Mouse (Mus musculus) cerebellum, postnatal 10 days (tissue): ENCODE measurements around the gene Lmo1.

Source experiments
- DNase-seq, 2 experiments: peaks; one replicate each; pipeline ENCODE4 v3.0.0; 2021; ENCODE audit warnings: mixed read lengths in 2 of 2

Lmo1 gene

DNA sequence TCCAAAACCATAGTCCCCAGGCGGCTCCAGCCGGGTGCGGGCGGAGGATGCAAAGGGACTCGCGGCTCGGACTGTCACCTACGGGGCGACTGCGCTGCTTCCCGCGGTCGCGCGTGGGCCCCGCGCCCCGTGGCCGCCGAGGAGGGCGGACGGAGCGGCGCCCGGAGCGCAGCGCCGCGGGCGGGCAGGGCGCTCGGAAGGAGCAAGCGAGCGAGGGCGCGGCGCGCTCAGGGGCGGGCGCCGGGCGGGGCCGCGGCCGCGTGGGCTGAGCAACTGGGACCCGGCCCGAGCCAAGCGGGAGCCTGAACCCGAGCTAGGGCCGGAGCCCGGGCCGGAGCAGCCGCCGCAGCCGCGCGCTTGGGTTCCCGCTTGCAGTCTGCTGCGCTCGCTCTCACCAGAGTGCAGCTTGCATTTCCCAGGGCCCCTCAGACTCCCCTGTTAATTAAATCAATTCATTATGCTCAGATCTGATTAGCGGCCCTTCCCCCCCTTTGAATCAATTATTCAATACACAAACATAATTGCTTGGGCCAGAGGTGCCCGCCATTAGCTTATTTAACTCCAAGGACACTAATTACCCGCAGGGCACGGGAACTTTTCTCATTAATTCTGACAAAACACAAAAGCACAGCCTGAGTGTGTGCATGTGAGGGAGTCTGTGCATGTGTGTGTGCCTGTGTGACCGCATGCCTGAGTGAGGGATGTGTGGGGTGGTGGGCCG is at the start of gene Lmo1:
TSS of gene Lmo1 (minus strand) at position 259 of the 721 bp plus-strand sequence.
- peak; percentile 53 to 59 for DNase-seq

DNA sequence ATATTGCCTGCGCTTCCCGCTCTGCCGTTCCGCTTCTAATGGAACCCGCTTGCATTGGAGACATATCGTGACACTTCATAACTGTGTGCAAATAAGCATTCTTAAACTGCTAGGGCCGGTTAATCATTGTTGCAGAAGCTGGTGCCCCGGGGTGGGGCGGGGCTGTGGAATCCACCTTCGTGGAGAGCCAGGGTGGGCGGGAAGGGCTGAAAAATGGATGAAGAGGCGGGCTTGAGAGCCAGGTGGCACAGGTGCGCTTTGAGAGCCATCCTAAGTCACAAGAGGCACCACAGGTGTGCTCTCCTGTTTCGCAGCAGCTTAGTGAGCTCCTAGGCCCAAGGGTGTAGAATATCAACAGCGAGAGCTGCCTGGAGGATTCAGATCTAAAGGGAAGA is 46.7 kb upstream of the Lmo1 start:
- no peak for DNase-seq

DNA sequence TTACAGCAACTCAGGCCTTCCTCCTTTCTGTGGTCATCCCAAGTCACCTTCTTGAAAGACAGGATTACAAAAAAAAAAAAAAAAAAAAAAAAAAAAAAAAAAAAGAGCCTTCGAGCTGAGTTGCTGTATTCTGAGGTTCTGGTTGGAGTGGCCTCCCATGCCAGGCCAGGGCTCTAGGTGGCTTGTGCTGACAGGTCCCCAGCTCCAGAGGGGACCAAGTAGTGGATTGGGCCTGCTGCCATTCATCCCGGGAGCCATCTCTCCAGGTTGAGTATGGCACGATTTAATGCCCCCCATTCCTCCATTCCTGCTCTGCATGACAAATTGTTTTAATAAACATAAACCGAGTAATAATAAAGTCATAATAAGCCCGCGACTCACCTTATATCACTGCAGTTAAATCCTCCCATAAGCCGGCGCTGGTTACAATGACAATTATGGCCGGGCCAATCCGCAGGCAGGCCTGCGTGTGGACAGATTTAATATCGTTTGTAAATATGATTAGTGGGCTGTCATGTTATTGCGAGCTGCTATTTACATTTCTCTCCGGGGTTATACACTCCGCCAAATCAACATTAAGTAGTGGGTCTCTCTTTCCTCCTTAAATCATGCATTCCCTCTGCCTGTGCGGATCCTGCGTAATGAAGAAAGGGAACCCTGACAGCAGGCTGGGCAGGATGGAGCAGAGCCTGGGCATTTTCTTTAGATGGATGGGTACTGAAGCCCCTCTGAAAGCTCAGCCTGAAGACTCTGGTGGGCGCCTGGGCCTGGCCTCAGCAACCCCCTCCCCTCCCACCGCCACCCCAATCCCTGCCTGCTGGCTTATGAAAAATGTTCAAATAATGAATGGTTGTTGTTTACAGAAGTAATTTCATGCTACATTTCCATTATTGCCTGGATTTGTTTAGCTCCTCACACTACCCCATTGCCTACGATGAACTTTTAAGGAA is 46.0 kb upstream of the Lmo1 start:
- no peak for DNase-seq

DNA sequence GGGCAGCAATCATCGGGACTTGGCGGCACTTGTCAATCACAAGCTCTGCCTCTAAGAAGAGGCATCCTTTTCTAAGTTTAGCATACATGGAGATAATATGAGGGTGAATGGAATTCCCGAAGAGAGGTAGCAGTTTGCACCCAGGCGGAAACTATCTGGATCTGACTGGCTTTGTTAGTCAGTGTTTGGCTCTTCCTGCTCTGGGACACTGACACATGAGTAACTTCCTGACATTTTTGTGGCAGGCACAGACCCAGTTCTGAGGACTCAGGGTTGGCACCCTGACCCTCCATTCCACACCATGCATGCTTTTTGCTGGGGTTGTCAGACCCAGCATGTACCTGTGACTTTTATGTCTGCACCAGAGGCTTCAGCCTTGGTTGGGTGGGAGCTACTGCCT is 45.0 kb upstream of the Lmo1 start:
- no peak for DNase-seq

DNA sequence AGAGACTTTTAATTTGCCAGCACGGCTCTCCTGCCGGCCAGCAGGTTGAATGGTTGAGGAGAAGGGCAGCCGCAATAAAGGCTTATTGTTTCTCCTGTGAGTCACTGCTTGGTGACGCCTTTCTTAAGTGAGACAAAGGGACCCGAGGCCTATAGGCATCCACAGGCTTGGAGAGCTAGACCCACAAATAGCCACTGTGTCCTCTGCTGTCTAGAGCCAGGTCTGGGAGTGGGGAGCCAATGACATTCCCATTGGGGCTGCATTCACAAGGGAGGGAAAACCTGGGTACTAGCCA is 43.9 kb upstream of the Lmo1 start:
- DNase-seq, result no peak

DNA sequence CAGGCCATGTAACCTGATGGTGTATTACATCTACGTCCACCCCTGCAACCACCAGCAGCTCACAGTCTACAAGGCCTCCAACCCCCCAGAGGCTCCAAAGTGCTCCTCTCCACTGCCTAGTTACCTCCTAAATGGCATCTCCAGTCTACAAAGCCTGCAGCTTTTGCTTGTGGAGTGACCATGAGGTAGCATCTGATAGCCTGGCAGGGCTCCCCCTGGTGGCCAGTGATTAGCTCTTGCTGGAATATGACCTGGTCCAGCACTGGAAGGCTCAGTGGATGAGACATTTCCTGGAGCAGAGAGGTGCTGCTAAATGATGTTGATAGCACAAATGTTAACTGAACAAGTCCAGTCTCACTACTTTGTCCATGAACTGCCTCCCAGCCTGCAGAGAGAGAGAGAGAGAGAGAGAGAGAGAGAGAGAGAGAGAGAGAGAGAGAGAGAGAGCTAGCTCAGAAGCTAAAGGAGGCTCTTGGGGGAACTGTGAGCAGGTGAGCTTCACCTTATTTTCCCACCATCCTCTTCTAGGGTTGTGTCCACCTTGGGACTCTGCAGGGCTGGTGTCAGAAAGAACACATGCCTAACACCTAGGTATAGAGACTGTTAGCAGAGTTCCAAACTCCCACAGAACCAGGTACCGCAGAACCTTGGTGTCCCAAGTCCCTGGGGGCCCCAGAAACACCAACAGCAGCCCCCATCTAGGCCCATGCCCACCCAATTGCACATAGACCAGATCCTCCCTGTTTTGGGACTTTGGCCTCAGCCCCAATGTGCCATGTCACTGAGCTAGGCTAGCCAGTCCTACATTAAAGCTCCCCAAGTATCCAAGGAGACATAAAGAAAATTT is 43.3 kb upstream of the Lmo1 start:
- DNase-seq, result peak; percentile 94 to 96

DNA sequence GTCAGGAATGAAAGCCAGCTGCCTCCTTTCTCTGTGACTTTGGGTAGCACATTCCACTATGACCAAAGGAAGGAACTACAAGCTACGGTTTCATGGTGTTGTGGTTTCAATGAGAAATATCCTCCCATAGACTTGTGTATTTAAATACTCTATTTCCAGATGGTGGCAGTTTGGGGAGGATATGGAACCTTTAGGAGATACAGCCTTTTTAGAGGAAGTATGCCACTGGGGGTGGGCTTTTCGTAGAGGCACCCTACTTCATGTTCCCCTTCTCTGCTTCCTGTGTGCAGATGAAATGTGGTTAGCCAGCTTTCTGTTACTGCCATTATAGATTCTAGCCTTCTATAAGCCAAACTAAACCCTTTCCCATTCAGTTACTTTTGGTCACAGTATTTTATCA is 34.8 kb upstream of the Lmo1 start:
- DNase-seq, result no peak

DNA sequence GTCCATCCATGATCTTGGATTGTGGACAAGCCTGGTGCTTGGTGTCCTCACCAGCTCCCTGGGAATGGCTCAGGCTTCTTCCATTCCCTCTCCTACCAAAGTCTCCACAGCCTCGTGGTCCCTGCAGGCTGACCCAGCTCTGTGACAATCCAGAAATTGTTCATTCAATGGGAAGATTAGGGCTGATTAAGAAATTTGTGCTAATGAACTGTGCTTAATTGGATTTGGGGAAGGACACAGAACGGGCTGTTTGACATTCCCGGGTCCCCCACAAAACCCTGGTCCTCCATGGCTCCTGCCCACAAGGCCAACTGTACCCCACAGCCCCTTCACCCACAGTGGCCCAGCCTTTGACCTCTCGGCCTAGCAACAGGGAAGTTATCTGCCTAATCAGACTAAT is 32.8 kb upstream of the Lmo1 start:
- no peak for DNase-seq

DNA sequence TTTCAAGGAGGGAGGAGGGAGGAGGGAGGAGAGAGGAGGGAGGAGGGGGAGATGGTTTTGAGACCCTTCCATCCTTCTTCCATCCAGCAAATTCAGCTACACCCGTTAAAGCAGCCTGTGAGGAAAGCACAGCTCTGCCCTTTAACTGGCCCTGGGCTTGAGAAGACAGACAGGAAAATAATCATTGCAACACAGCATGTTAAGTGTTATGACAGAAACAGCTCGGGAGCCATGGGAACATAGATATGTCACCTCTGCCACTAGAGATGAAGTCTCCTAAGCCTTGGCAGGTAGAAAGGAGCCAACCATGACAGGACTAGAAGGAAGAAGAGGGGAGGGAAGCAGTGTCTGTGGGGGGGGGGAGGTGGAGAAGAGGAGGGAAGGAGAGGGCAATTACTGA is 31.4 kb upstream of the Lmo1 start:
- no peak for DNase-seq

DNA sequence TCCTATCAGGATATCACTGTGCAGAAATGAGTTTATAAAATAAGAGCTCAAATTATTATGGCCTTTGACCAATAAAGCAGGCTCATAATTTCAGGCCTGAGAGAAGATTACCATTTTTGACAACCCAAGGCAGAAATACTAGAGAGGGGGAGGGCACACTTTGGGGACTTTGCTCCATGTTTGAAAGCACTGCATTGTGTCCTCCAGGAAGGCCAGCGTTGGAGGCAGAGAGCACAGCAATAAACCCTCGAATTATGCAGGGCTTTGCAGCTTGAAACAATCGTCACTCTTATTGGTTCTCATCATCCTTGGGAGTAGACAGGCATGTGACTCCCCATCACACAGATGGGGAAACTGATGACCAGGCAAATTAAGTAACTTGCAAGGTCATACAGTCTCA is 28.1 kb upstream of the Lmo1 start:
- no peak for DNase-seq

DNA sequence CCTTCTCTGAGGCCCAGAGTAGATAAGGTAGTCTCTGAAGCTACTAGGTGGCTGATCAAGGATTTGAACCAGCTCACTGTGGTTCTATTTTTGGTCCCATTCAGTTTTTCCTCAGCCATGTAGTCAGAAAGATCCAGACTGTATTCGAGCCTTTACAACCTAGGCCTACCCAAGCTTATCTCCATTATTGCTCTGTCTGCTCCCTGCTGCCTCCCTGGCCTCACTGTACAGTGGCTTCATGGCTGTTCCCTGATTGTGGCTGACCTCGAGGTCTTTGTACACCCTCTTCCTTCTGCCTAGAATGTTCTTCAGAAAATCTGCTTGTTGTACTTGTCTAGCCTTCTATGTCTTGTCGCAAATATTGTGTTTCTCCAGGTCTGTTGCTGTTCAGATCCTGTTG is 25.6 kb upstream of the Lmo1 start:
- no peak for DNase-seq

DNA sequence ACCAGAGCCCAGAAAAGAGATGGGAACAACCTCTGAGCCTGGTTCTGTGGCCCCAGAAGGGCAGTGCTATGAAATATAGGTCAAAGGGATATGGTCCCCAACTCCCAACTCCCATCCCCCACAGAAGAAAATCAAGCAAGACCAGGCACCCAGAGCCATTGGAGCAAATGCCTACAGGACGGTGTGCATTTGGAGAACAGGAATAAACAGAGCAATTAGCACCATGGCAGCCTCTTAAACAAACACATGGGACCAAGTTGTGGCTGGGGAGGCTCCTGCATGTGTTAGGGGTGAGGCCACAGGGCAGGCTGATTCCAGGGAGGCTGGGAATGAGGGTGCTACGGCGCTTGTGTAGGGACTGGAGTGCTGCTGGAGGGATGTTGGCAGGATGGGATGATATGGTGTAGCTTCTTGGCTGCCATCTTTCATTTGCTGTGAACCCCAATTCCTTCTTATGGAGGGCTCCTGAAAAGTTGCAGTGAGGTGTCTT is 22.2 kb upstream of the Lmo1 start:
- DNase-seq, result no peak

DNA sequence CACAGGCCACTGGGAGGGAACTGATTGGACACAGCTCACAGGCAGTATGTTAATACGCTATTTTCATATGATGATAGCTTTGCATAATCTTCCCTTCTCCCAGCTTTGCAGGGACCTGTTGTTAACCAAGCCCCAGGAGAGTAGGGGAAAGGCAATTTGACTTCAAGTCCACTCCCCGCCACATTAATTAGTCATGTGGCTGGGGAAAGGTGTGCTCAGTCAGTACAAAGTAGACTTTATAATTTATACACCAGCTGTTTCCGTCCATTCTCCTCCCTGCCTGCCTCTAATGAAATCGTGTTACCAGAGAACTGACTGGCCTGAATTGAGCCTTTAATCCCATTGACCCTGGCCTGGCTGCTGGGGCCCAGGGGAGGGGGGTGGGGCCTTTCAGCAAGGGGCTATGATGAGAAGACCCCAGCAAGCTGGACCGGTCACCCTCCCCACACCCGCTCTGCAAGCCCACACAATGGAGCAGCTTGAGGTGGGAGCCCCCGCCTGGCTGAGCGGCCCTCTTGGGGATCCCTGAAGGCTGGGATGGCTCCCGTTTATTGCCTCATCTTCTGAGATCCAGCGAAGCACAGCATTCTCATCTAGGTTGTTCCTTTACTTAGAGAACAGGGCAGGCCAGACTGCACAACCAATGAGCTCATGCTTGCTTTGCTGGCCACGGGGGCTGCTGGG is 21.5 kb upstream of the Lmo1 start:
- DNase-seq, result no peak

DNA sequence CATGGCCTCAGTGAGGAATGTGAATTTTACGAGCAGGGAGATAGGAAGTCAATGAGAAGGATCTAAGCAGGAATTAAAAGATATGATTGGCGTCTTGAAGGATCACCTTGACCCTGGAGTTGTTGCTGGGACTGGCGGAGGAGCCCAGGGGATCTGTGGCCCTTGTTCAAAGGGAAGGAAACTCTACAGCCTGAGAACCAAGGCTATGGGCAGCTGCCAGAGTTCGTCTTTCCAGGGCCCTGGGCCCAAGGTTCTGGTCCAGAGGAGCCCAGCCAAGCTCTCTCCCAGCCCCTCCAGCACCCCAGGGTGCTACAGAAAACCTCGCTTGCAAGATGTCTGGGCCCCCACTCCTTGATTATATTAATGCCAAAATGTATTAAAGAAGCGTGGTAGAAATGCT is 21.0 kb upstream of the Lmo1 start:
- DNase-seq, result no peak

DNA sequence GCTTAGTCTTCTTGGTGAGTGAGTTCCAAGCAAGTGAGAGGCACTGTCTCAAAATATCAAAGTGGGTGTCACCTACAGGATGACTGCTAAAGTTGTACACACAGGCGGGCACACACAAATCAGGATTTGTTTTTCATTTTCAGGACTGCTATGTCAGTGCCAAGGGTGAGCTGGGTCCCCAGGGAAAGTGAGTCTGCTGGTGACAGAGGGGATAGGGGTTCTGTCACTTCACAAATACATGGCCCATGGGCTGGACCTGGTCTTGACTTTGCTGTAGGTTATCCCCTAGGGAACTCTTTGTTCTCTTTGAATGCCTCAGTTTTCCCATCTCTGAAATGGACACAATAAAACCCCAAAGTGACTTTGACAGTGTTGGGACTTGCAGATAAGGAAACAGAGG is 19.8 kb upstream of the Lmo1 start:
- no peak for DNase-seq

DNA sequence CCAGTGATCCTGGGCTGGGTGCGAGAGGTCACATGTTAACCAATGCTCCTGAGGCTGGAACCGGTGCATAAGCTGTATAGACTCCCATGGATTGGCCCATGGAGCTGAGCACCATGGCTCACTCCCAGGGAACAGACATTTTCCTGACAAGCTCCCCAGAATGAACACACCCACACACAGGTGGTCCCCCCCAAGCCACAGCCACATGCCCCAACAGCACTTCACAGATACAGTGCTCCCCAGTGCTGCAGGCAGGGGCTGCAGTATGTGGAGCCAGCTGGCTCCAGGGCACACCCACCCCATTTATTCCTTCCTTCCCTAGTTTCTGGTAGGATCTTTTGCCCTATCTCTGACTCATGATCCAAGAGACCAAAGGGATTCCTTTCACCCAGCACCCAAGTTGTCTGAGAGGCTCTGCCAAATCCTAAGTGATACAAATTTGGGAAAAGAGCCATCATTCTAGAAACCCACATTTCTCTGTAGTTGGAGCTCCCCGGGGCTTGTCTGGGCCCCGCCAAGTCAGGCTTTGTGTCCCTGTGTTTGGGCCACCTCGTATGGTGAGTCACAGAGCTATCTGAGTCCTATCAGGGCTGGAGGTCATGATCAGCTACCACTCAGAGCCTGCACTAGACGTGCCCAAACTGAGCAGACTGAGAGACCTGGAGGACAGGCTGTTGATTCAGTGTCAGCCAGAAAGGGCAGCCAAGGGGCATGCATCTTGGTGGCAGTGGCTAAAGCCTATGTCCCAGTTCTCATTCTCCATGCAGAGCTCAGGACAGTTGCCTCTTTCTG is 12.4 kb upstream of the Lmo1 start:
- DNase-seq, result no peak

DNA sequence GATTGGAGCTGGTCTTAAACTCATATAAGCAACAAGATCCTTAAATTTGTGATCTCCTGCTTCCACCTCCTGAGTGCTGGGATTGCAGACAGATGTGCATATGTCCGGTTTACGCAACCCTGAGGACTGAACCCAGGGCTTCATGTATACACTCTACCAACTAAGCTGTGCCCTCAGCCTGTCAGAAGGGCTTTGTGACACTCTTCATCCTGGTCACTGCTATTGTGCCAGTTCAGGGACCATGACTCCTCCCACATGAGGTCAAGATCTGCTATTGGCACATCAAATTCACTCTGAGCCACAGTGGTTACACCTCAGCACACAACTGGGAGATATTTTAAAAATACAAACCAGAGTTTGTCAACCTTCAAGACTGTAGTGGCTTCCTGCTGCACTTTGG is 11.0 kb upstream of the Lmo1 start:
- DNase-seq, result no peak

DNA sequence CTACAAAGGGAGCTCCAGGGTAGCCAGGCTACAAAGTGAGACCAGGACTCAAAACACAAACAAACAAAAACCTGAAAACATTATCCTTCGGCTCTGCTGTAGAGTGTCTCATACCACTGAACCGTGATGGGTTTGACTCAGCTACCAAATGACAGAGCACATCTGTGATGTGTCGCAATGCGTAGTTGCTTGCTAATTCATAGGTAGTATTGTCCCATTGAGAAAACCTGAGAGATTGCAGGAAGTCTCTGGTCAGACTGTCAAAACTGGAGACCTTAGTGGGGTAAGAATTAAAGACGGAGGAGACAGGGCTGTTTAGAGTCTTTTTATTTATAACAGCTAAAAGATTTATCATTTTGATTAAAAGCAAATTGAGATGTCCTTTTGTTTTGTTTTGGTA is 10.6 kb upstream of the Lmo1 start:
- no peak for DNase-seq

DNA sequence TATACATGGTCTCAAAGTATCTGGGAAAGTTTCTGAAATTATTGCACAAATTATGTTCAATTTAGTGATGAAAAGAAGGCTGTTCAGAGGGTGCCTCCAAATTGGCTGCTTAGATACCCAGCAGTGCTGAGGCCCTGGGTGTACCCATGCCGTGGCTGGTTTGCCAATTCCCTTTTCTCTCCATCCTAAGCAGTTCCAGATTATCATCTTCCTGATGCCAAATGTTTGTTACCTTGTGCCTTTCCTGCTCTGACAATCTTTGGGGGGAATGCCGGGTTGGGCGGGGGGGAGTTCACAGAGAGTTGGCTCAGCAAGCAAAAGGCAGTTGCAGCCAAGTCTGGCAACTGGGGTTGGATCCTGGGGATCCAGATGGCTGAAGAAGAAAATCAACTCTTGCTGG is 1.7 kb upstream of the Lmo1 start:
- peak in 1 of 2 experiments; percentile 44 for DNase-seq

DNA sequence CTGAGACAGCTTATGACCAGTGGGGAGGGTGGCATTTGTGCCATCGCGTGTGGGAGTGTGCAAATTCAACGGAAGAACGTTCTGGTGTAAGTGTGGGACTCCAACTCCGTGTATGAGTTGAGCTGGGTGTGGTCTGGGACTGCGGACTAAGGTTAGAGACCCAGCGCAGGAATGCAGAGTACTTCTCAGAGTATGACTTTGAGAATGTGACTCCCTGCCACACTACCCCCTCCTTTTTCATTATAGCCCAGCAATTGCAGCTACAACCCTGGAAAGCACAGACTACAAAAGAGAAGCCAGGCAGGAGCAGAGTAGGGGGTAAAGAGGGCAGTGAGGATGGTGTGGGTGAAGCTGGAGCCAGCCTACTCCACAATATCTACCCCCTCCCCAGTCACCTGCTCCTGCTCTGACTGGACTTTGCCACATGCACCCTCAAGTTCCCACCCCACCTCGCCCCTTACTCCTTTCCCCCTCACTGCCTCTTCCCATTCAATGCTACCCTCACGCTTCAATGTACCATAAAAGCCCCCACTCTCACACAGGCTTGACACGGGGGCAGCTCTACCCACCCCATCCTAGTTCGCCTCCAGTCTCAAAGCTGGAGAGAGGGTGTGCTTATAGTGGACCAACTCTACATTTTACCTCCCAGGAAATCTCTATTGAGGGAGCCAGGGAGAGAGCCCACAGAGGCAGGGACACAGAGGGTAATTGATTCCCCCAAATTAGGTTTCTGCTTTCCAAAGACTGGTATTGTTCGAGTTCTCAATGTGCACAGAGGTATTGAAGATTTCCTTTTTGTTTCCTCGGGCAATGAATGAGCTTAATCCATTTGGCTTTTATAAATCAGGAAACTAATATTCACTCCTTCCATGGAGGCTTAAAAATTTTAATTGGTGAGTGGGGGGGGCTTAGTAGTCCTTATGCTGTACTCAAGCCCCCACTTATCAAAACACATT is 941 bp upstream of the Lmo1 start:
- DNase-seq, result peak in 1 of 2 experiments; percentile 25
